Mouse (Mus musculus) G1E (cell line): ENCODE data around the gene Nudt21.

Source experiments
- CTCF ChIP-seq: IDR thresholded peaks from 2 replicates; pipeline ENCODE4 v1.5.1; 2012; ENCODE audit warnings: low read depth, low read length, inconsistent platforms, mixed read lengths
- GATA2 ChIP-seq: IDR thresholded peaks from 2 replicates; pipeline ENCODE4 v1.6.1; 2012; ENCODE audit warnings: low read depth, low read length, inconsistent platforms, borderline replicate concordance

GRCm38 (mm10) chr8:94009243-94009845 lies 27.5 kb downstream of the Nudt21 start:
- TF ChIP-seq CTCF: no peak
- no peak for TF ChIP-seq GATA2
